14 mouse cellular contexts compared by ENCODE assay signal in genomic region chr4:115881183-115881582, GRCm38 (mm10). TPM values are rescaled to one million over a fixed set of nuclear protein-coding genes. Genes with fewer than 3 reads are reported as not detected.
DNase-seq lines count a peak whose midpoint lies in the region; ATAC-seq lines count a peak whose summit lies in the region.
"Had no signal": no experiment of that assay in that cellular context is flagged by ENCODE, and none has a peak within 500 bp of the region (broad histone marks: within the 10 kb centered on the region; RNA-seq: fewer than 3 reads in every experiment).

No protein-coding gene starts in this region.

- H3K9ac ChIP-seq in forebrain, embryonic 14.5 days (ENCODE audit: low read length), result no peak overlapping the region
- H3K9ac ChIP-seq in neural tube, embryonic 11.5 days (ENCODE audit: low read length), result no peak overlapping the region
- H3K9ac ChIP-seq: kidney, embryonic 15.5 days had no signal

- peaks cover 26% of the 10 kb centered on the region for H3K4me1 ChIP-seq in forebrain, embryonic 14.5 days (ENCODE audit: control insufficient read depth, insufficient read depth, low read length)
- peaks cover 19% of the 10 kb centered on the region for H3K4me1 ChIP-seq in neural tube, embryonic 11.5 days (ENCODE audit: control insufficient read depth, insufficient read depth, low read length)

- no peaks in the 10 kb centered on the region for H3K9me3 ChIP-seq in forebrain, embryonic 14.5 days (replicated peaks; ENCODE audit: control insufficient read depth, low read length)
- H3K9me3 ChIP-seq in neural tube, embryonic 11.5 days (ENCODE audit: control insufficient read depth, low read length), result no peaks in the 10 kb centered on the region
- H3K9me3 ChIP-seq: kidney, embryonic 15.5 days had no signal

- no peak overlapping the region for H3K4me3 ChIP-seq in forebrain, embryonic 14.5 days (ENCODE audit: low read depth, low read length)
- no peak overlapping the region for H3K4me3 ChIP-seq in neural tube, embryonic 11.5 days (ENCODE audit: low read depth, low read length)
- H3K4me3 ChIP-seq: kidney, embryonic 15.5 days had no signal

- peak; percentile 41; the same call in 1 of the 2 replicates for ATAC-seq in forebrain, embryonic 14.5 days
- ATAC-seq in neural tube, embryonic 11.5 days (ENCODE audit: insufficient read depth, low FRiP score, low TSS enrichment), result peak; percentile 62

- DNase-seq in embryo, embryonic 10.5 days (ENCODE audit: low spot score), result peak; percentile 83
- peak; percentile 84 for DNase-seq in forebrain, embryonic 14.5 days (ENCODE audit: low spot score)
- DNase-seq in layer of hippocampus, adult 9-10 months (ENCODE audit: low spot score), result peak; percentile 32
- DNase-seq in neural tube, embryonic 11.5 days (ENCODE audit: low spot score), result peak; percentile 72
- DNase-seq in heart, adult 11 months, result no peak
- DNase-seq in MN1 (ENCODE audit: low spot score), result no peak
- no peak for DNase-seq in heart, postnatal 36 days
- DNase-seq: adrenal gland, adult 2 months; cerebellum, postnatal 36 days had no signal

- H3K27ac ChIP-seq in forebrain, embryonic 14.5 days (ENCODE audit: low read depth, low read length), result no peak overlapping the region; the same call in 1 of the 2 replicates
- H3K27ac ChIP-seq in neural tube, embryonic 11.5 days (ENCODE audit: low read depth, low read length), result no peak overlapping the region
- H3K27ac ChIP-seq: kidney, embryonic 15.5 days had no signal

- no peak overlapping the region for H3K4me2 ChIP-seq in forebrain, embryonic 14.5 days (ENCODE audit: low read length)
- no peak overlapping the region for H3K4me2 ChIP-seq in neural tube, embryonic 11.5 days (ENCODE audit: low read depth)
- H3K4me2 ChIP-seq: kidney, embryonic 15.5 days; liver, embryonic 11.5 days had no signal

- intact Hi-C loops in heart, postnatal 36 days (cut with DNase I), result no loop called here

- H3K36me3 ChIP-seq in forebrain, embryonic 14.5 days (ENCODE audit: control insufficient read depth, insufficient read depth, low read length), result no peaks in the 10 kb centered on the region
- H3K36me3 ChIP-seq in neural tube, embryonic 11.5 days (ENCODE audit: control insufficient read depth, insufficient read depth, low read length), result no peaks in the 10 kb centered on the region
- H3K36me3 ChIP-seq: kidney, embryonic 15.5 days had no signal

- 0% methylated on average over 1 of the region's 1 CpGs for WGBS in forebrain, embryonic 14.5 days
- 6% methylated on average over 1 of the region's 1 CpGs for WGBS in neural tube, embryonic 11.5 days

- H3K27me3 ChIP-seq in forebrain, embryonic 14.5 days (replicated peaks; ENCODE audit: control insufficient read depth, insufficient read depth, low read length), result no peaks in the 10 kb centered on the region
- H3K27me3 ChIP-seq in neural tube, embryonic 11.5 days (ENCODE audit: control insufficient read depth, insufficient read depth, low read length), result no peaks in the 10 kb centered on the region

RNA-seq across cellular contexts. Expression of gene Kncn, which starts 3.0 kb away (rescaled TPM):
- 0.31 TPM in 1 of 2 replicates, not detected in the other for polyA plus RNA-seq in forebrain, embryonic 14.5 days (2014; fragmentation: Nextera tagmentation; extraction: Ambion mirVana)
- polyA plus RNA-seq in neural tube, embryonic 11.5 days (2014; fragmentation: Nextera tagmentation; extraction: Ambion mirVana), result not detected in 2 replicates
- not detected for total RNA-seq in heart, postnatal 36 days (2021)
- total RNA-seq: adrenal gland, adult 2 months had no signal
- polyA plus RNA-seq: heart, embryonic 14.5 days; liver, embryonic 11.5 days; small intestine, adult 2 months had no signal

RNA-seq across cellular contexts. Expression of gene 6430628N08Rik, which starts 9.3 kb away (rescaled TPM):
- not detected in 2 replicates for polyA plus RNA-seq in forebrain, embryonic 14.5 days (2014; fragmentation: Nextera tagmentation; extraction: Ambion mirVana)
- not detected in 2 replicates for polyA plus RNA-seq in neural tube, embryonic 11.5 days (2014; fragmentation: Nextera tagmentation; extraction: Ambion mirVana)
- not detected for total RNA-seq in heart, postnatal 36 days (2021)
- total RNA-seq: adrenal gland, adult 2 months; megakaryocyte progenitor cell, adult 5-6 weeks had no signal
- polyA plus RNA-seq: adrenal gland, adult 2 months; heart, embryonic 14.5 days; kidney, embryonic 15.5 days; liver, embryonic 11.5 days; small intestine, adult 2 months had no signal

RNA-seq across cellular contexts. Expression of gene Mknk1, which starts 42.2 kb away (rescaled TPM):
- polyA plus RNA-seq in forebrain, embryonic 14.5 days (2014; fragmentation: Nextera tagmentation; extraction: Ambion mirVana), result 19.6 and 20.0 TPM in 2 replicates
- polyA plus RNA-seq in neural tube, embryonic 11.5 days (2014; fragmentation: Nextera tagmentation; extraction: Ambion mirVana), result 21.2 and 25.5 TPM in 2 replicates
- total RNA-seq in heart, postnatal 36 days (2021), result 10 to 100 TPM; 22.8 to 23.8 TPM

RNA-seq across cellular contexts. Expression of gene Mob3c, which starts 53.3 kb away (rescaled TPM):
- 3.1 and 3.9 TPM in 2 replicates for polyA plus RNA-seq in forebrain, embryonic 14.5 days (2014; fragmentation: Nextera tagmentation; extraction: Ambion mirVana)
- polyA plus RNA-seq in neural tube, embryonic 11.5 days (2014; fragmentation: Nextera tagmentation; extraction: Ambion mirVana), result 3.2 and 4.1 TPM in 2 replicates
- total RNA-seq in heart, postnatal 36 days (2021), result 1 to 10 TPM; 4.7 to 5.4 TPM

RNA-seq across cellular contexts. Expression of gene Dmbx1, which starts 58.5 kb away (rescaled TPM):
- 0.05 TPM in 2 replicates for polyA plus RNA-seq in forebrain, embryonic 14.5 days (2014; fragmentation: Nextera tagmentation; extraction: Ambion mirVana)
- polyA plus RNA-seq in neural tube, embryonic 11.5 days (2014; fragmentation: Nextera tagmentation; extraction: Ambion mirVana), result 0.38 and 0.77 TPM in 2 replicates
- not detected for total RNA-seq in heart, postnatal 36 days (2021)
- total RNA-seq: adrenal gland, adult 2 months; megakaryocyte progenitor cell, adult 5-6 weeks had no signal
- polyA plus RNA-seq: adrenal gland, adult 2 months; heart, embryonic 14.5 days; kidney, embryonic 15.5 days; liver, embryonic 11.5 days; small intestine, adult 2 months had no signal

Comparison
In these comparisons a context has a peak if more than half of its experiments do, and no peak if none do; other contexts are left out.
1. DNase-seq: peak in embryo, embryonic 10.5 days (single experiment), forebrain, embryonic 14.5 days (single experiment), layer of hippocampus, adult 9-10 months (single experiment) and neural tube, embryonic 11.5 days (single experiment); none in heart, adult 11 months (single experiment), MN1 (single experiment) and heart, postnatal 36 days (0 of 2).